Mouse (Mus musculus) intestine, embryonic 16.5 days (tissue): ENCODE data around the gene 4931440F15Rik. TPM values are rescaled to one million over a fixed set of nuclear protein-coding genes. Genes with fewer than 3 reads are reported as not detected.

Experiments used
- polyA plus RNA-seq: library from polyadenylated mRNA; unstranded; fragments of >200 nt; fragmentation: Nextera tagmentation; extraction: Ambion mirVana; gene quantifications from 2 replicates; pipeline ENCODE4 v1.2.1, GENCODE M21; 2015

4931440F15Rik gene
- polyA plus RNA-seq, 1 experiment from 2014 or later, result 0.09 TPM

Other genes with a start within 250 kb of the 4931440F15Rik start
- 32.3 and 39.5 TPM in 2 replicates for gene Rtn4, start 132.7 kb downstream of the 4931440F15Rik start, polyA plus RNA-seq
- 0.40 and 0.48 TPM in 2 replicates for gene Eml6, start 200.4 kb upstream of the 4931440F15Rik start, polyA plus RNA-seq